Mouse (Mus musculus): ENCODE measurements around the gene Dbnl. TPM values are rescaled to one million over a fixed set of nuclear protein-coding genes. Genes with fewer than 3 reads are reported as not detected.

Dbnl gene
- polyA plus RNA-seq, 1 experiment = 91.3 TPM

- TF ChIP-seq USF1 (IDR thresholded peaks at IDR 0.05; ENCODE audit: low read depth) (no peak), MYOG (IDR thresholded peaks at IDR 0.05; ENCODE audit: control insufficient read depth, extremely low read depth, insufficient read length) (no peak), MYOD1 (IDR thresholded peaks at IDR 0.05; ENCODE audit: control insufficient read depth, insufficient read length, low read depth) (no peak), CTCF (IDR thresholded peaks at IDR 0.05; ENCODE audit: control insufficient read depth, insufficient read depth, insufficient read length) (no peak)
- Histone ChIP-seq H3K27me3 (ENCODE audit: control insufficient read depth, insufficient read depth, insufficient read length) (no peaks in the 10 kb centered on the region), H3K79me2 (ENCODE audit: control insufficient read depth, insufficient read depth) (peaks cover 60% of the 10 kb centered on the region), H3K36me3 (ENCODE audit: control insufficient read depth, insufficient read depth) (no peaks in the 10 kb centered on the region), H3ac (ENCODE audit: control insufficient read depth, insufficient read length, low read depth) (peak overlapping the region; percentile 72), H3K4me3 (ENCODE audit: insufficient read depth, poor library complexity, severe bottlenecking) (peak overlapping the region; percentile 70), H3K79me3 (ENCODE audit: low read depth) (peaks cover 43% of the 10 kb centered on the region)
Measured at GRCm38 (mm10) chr11:5740965-5741627, 47.2 kb upstream of the Dbnl start.

- peaks cover 50% of the 10 kb centered on the region for H3K79me2 ChIP-seq (ENCODE audit: control insufficient read depth, insufficient read depth)
- no peak for TF ChIP-seq USF1 (IDR thresholded peaks at IDR 0.05; ENCODE audit: low read depth)
- TF ChIP-seq MAX (IDR thresholded peaks at IDR 0.05) = no peak
- no peak for TF ChIP-seq CTCF (IDR thresholded peaks at IDR 0.05; ENCODE audit: control insufficient read depth, insufficient read depth, insufficient read length)
- no peak for TF ChIP-seq CEBPB (IDR thresholded peaks at IDR 0.05; ENCODE audit: low read depth)
- no peak for TF ChIP-seq MYOD1 (IDR thresholded peaks at IDR 0.05; ENCODE audit: control insufficient read depth, insufficient read length, low read depth)
- no peak for TF ChIP-seq MYOG (IDR thresholded peaks at IDR 0.05; ENCODE audit: control insufficient read depth, extremely low read depth, insufficient read length)
- no peak for TF ChIP-seq FOSL1 (IDR thresholded peaks at IDR 0.05; ENCODE audit: insufficient read depth, low read length, poor library complexity, severe bottlenecking)
- no peaks in the 10 kb centered on the region for H3K27me3 ChIP-seq (ENCODE audit: control insufficient read depth, insufficient read depth, insufficient read length)
- H3K36me3 ChIP-seq (ENCODE audit: control insufficient read depth, insufficient read depth) = no peaks in the 10 kb centered on the region
- peaks cover 33% of the 10 kb centered on the region for H3K79me3 ChIP-seq (ENCODE audit: low read depth)
- no peak overlapping the region for H3ac ChIP-seq (ENCODE audit: control insufficient read depth, insufficient read length, low read depth)
- H3K4me3 ChIP-seq (ENCODE audit: insufficient read depth, poor library complexity, severe bottlenecking) = no peak overlapping the region
Measured at GRCm38 (mm10) chr11:5742106-5742505, 46.2 kb upstream of the Dbnl start.

- Histone ChIP-seq H3K27me3 (ENCODE audit: control insufficient read depth, insufficient read depth, insufficient read length) (no peaks in the 10 kb centered on the region), H3K79me3 (ENCODE audit: low read depth) (peaks cover 10% of the 10 kb centered on the region), H3K36me3 (ENCODE audit: control insufficient read depth, insufficient read depth) (no peaks in the 10 kb centered on the region), H3ac (ENCODE audit: control insufficient read depth, insufficient read length, low read depth) (no peak overlapping the region), H3K79me2 (ENCODE audit: control insufficient read depth, insufficient read depth) (peaks cover 22% of the 10 kb centered on the region), H3K4me3 (ENCODE audit: insufficient read depth, poor library complexity, severe bottlenecking) (no peak overlapping the region)
- no peak for TF ChIP-seq CTCF (IDR thresholded peaks at IDR 0.05; ENCODE audit: control insufficient read depth, insufficient read depth, insufficient read length)
- no peak for TF ChIP-seq CEBPB (IDR thresholded peaks at IDR 0.05; ENCODE audit: low read depth)
- no peak for TF ChIP-seq MAX (IDR thresholded peaks at IDR 0.05)
- no peak for TF ChIP-seq MYOG (IDR thresholded peaks at IDR 0.05; ENCODE audit: control insufficient read depth, extremely low read depth, insufficient read length)
- no peak for TF ChIP-seq USF1 (IDR thresholded peaks at IDR 0.05; ENCODE audit: low read depth)
- no peak for TF ChIP-seq MYOD1 (IDR thresholded peaks at IDR 0.05; ENCODE audit: control insufficient read depth, insufficient read length, low read depth)
- no peak for TF ChIP-seq FOSL1 (IDR thresholded peaks at IDR 0.05; ENCODE audit: insufficient read depth, low read length, poor library complexity, severe bottlenecking)
Measured at GRCm38 (mm10) chr11:5744951-5745350, 43.3 kb upstream of the Dbnl start.

- no peak overlapping the region for H3ac ChIP-seq (ENCODE audit: control insufficient read depth, insufficient read length, low read depth)
- no peaks in the 10 kb centered on the region for H3K36me3 ChIP-seq (ENCODE audit: control insufficient read depth, insufficient read depth)
- H3K4me3 ChIP-seq (ENCODE audit: insufficient read depth, poor library complexity, severe bottlenecking) = no peak overlapping the region
- H3K79me3 ChIP-seq (ENCODE audit: low read depth) = no peaks in the 10 kb centered on the region
- H3K79me2 ChIP-seq (ENCODE audit: control insufficient read depth, insufficient read depth) = peaks cover 14% of the 10 kb centered on the region
- no peak for TF ChIP-seq MYOD1 (IDR thresholded peaks at IDR 0.05; ENCODE audit: control insufficient read depth, insufficient read length, low read depth)
- no peak for TF ChIP-seq CTCF (IDR thresholded peaks at IDR 0.05; ENCODE audit: control insufficient read depth, insufficient read depth, insufficient read length)
- no peak for TF ChIP-seq CEBPB (IDR thresholded peaks at IDR 0.05; ENCODE audit: low read depth)
- no peak for TF ChIP-seq MAX (IDR thresholded peaks at IDR 0.05)
- TF ChIP-seq MYOG (IDR thresholded peaks at IDR 0.05; ENCODE audit: control insufficient read depth, extremely low read depth, insufficient read length) = no peak
- TF ChIP-seq USF1 (IDR thresholded peaks at IDR 0.05; ENCODE audit: low read depth) = no peak
- TF ChIP-seq FOSL1 (IDR thresholded peaks at IDR 0.05; ENCODE audit: insufficient read depth, low read length, poor library complexity, severe bottlenecking) = no peak
- H3K27me3 ChIP-seq (ENCODE audit: control insufficient read depth, insufficient read depth, insufficient read length) = no peaks in the 10 kb centered on the region
Measured at GRCm38 (mm10) chr11:5753755-5754154, 34.5 kb upstream of the Dbnl start.

- Histone ChIP-seq H3K79me2 (ENCODE audit: control insufficient read depth, insufficient read depth) (peaks cover 57% of the 10 kb centered on the region), H3K79me3 (ENCODE audit: low read depth) (peaks cover 15% of the 10 kb centered on the region), H3K4me3 (ENCODE audit: insufficient read depth, poor library complexity, severe bottlenecking) (peak within 1 kb of the TSS; percentile 64), H3ac (ENCODE audit: control insufficient read depth, insufficient read length, low read depth) (peak within 1 kb of the TSS; percentile 91), H3K27me3 (ENCODE audit: control insufficient read depth, insufficient read depth, insufficient read length) (no peaks in the 10 kb centered on the region), H3K36me3 (ENCODE audit: control insufficient read depth, insufficient read depth) (peaks cover 5% of the 10 kb centered on the region)
- peak; percentile 82 for TF ChIP-seq MAX (IDR thresholded peaks at IDR 0.05)
- TF ChIP-seq MYOD1 (IDR thresholded peaks at IDR 0.05; ENCODE audit: control insufficient read depth, insufficient read length, low read depth) = no peak
- TF ChIP-seq USF1 (IDR thresholded peaks at IDR 0.05; ENCODE audit: low read depth) = peak; percentile 92
- no peak for TF ChIP-seq CTCF (IDR thresholded peaks at IDR 0.05; ENCODE audit: control insufficient read depth, insufficient read depth, insufficient read length)
- no peak for TF ChIP-seq MYOG (IDR thresholded peaks at IDR 0.05; ENCODE audit: control insufficient read depth, extremely low read depth, insufficient read length)
Measured at GRCm38 (mm10) chr11:5761820-5762632, 26.3 kb upstream of the Dbnl start, which contains the start of gene Urgcp. TSS of gene Urgcp (minus strand) at chr11:5762376.
